Mouse (Mus musculus) cerebellum, adult 2 months (tissue): ENCODE measurements around the gene Ptpn18. TPM values are rescaled to one million over a fixed set of nuclear protein-coding genes. Genes with fewer than 3 reads are reported as not detected.

ENCODE experiments used
- DNase-seq, 2 experiments: peaks; one replicate each; pipeline ENCODE4 v3.0.0; 2021
- H3K27ac ChIP-seq: fragments of 200-500 bp; 2 replicates; pipeline ENCODE4 v1.5.1; 2012; ENCODE audit warnings: low read length, control low read depth, inconsistent platforms; ENCODE audit not compliant: insufficient read depth
- H3K27me3 ChIP-seq: fragments of 200-500 bp; 2 replicates; pipeline ENCODE4 v1.6.1; 2012; ENCODE audit warnings: inconsistent platforms, mild to moderate bottlenecking, low read length, moderate library complexity; ENCODE audit not compliant: control insufficient read depth, insufficient read depth
- H3K4me1 ChIP-seq: fragments of 200-500 bp; 2 replicates; pipeline ENCODE4 v1.6.1; 2011; ENCODE audit warnings: low read length; ENCODE audit not compliant: control insufficient read depth, insufficient read depth
- H3K4me3 ChIP-seq: fragments of 200-500 bp; replicated peaks from 2 replicates; pipeline ENCODE3; 2011; ENCODE audit warnings: mild to moderate bottlenecking, low read depth, low read length, control low read depth; ENCODE audit not compliant: insufficient read depth
- CTCF ChIP-seq: fragments of 200-500 bp; IDR thresholded peaks from 2 replicates; pipeline ENCODE4 v1.5.1; 2011; ENCODE audit warnings: low read depth, mild to moderate bottlenecking, control low read depth, low read length, moderate library complexity, borderline replicate concordance; ENCODE audit not compliant: insufficient read depth
- POLR2A ChIP-seq: fragments of 200-500 bp; IDR thresholded peaks from 2 replicates; pipeline ENCODE4 v1.6.1; 2011; ENCODE audit warnings: low read length, control low read depth, borderline replicate concordance; ENCODE audit not compliant: insufficient read depth
- WGBS: fragments of 180-500 bp; shearing (Covaris S2); methylation state at CpG from one replicate; pipeline ENCODE4 v1.1.7; 2018; 5-methylcytosine and 5-hydroxymethylcytosine counted together
- polyA plus RNA-seq: library from polyadenylated mRNA; depleted of rRNA; stranded (reverse); fragments of >200 nt; gene quantifications from 2 replicates; pipeline ENCODE4 v1.2.3, GENCODE M21; 2012; rRNA removed

The Ptpn18 gene
- polyA plus RNA-seq, 1 experiment: 4.7 TPM

- H3K27me3 ChIP-seq: no peaks in the 10 kb centered on the region
- no peak overlapping the region for H3K4me3 ChIP-seq
- 27% methylated on average over 6 of the region's 6 CpGs for WGBS
- TF ChIP-seq CTCF: no peak
- peak overlapping the region; percentile 83 for H3K27ac ChIP-seq
- DNase-seq: peak; percentile 40 to 70
- H3K4me1 ChIP-seq: peaks cover 22% of the 10 kb centered on the region
These were observed 62.8 kb downstream of the Ptpn18 start for GRCm38 (mm10) chr1:34522205-34522849.

DNA sequence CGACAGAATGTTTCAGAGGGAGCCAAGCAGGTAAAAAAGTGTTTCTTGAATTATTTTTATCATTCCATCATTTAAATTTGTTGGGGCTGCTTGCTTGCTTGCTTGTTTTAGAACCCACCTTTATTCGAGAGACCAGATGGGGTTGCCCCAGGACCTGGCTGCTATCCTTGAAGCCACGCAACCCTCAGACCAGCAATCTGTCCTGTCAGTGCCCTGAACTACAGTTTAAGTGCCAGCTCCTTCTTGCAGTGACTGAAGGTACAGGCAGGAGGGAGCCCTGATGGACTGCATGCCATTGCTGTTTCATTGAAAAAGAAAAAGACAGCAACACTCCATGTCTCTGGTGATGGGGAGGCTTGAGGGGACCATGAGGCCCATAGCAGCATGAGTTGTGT, 63.3 kb downstream of the Ptpn18 start:
- TF ChIP-seq CTCF: no peak
- no peak for TF ChIP-seq POLR2A
- H3K27me3 ChIP-seq: no peaks in the 10 kb centered on the region
- H3K27ac ChIP-seq: peak overlapping the region; percentile 83
- DNase-seq: peak; percentile 82 to 90
- 10% methylated on average over 3 of the region's 3 CpGs for WGBS
- H3K4me1 ChIP-seq: peaks cover 22% of the 10 kb centered on the region
- no peak overlapping the region for H3K4me3 ChIP-seq

GRCm38 (mm10) chr1:34523647-34524046, 64.1 kb downstream of the Ptpn18 start:
- 11% methylated on average over 3 of the region's 3 CpGs for WGBS
- Histone ChIP-seq H3K4me1 (peaks cover 22% of the 10 kb centered on the region), H3K27me3 (no peaks in the 10 kb centered on the region), H3K27ac (peak overlapping the region; percentile 83; the same call in 1 of the 2 replicates), H3K4me3 (no peak overlapping the region)
- TF ChIP-seq POLR2A: no peak
- TF ChIP-seq CTCF: no peak
- peak; percentile 45 to 52 for DNase-seq

Other genes with a start within 250 kb of the Ptpn18 start
- gene Ccdc115, start 20.1 kb upstream of the Ptpn18 start, polyA plus RNA-seq: 30.5 and 31.5 TPM in 2 replicates
- 31.8 and 32.1 TPM in 2 replicates for gene Imp4, start 19.9 kb upstream of the Ptpn18 start, polyA plus RNA-seq
- not detected in 2 replicates for gene Prss39, start 38.6 kb downstream of the Ptpn18 start, polyA plus RNA-seq
- gene Cfc1, start 75.9 kb downstream of the Ptpn18 start, polyA plus RNA-seq: 0.21 and 0.26 TPM in 2 replicates
- gene Prss40, start 101.2 kb downstream of the Ptpn18 start, polyA plus RNA-seq: not detected in 2 replicates
- gene Amer3, start 119.9 kb downstream of the Ptpn18 start, polyA plus RNA-seq: 27.4 and 30.5 TPM in 2 replicates